Mouse (Mus musculus) lung, adult 2 months (tissue): ENCODE measurements around the gene Maml2.

Experiments used
- CTCF ChIP-seq: fragments of 200-500 bp; IDR thresholded peaks from 2 replicates; pipeline ENCODE4 v1.5.1; 2011; ENCODE audit warnings: mild to moderate bottlenecking, low read length, control low read depth; ENCODE audit not compliant: insufficient read depth
- POLR2A ChIP-seq: fragments of 200-500 bp; IDR thresholded peaks from 2 replicates; pipeline ENCODE4 v1.6.1; 2011; ENCODE audit warnings: low read depth, mild to moderate bottlenecking, control low read depth, low read length, borderline replicate concordance; ENCODE audit errors: extremely low read depth

- TF ChIP-seq POLR2A (no peak), CTCF (no peak)
These were observed 276.3 kb downstream of the Maml2 start for GRCm38 (mm10) chr9:13574059-13574458.
